12 mouse cellular contexts compared by ENCODE assay signal in the genomic region with DNA sequence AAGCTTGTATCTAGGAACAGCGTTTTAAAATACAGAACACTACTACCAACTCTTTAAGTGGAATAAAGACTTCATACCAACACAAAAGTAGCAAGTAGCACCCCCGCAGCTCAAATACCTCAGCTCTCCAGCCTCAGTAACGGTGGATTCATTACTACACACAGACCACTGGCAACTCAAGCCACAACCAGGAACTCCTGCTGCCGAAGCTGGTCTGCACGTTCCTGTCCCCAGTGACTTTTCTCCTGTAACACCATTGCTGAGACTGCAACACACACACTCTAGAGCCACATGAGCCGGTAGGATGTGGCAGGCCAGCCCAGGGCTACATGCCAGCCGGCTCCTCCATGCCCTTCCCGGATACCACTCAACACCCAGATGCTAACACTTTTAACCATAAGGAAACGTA. TPM values are rescaled to one million over a fixed set of nuclear protein-coding genes. Genes with fewer than 3 reads are reported as not detected.
DNase-seq lines count a peak whose midpoint lies in the region; ATAC-seq and TF ChIP-seq lines count a peak whose summit lies in the region.
"Had no signal": no experiment of that assay in that cellular context is flagged by ENCODE, and none has a peak within 500 bp of the region (broad histone marks: within the 10 kb centered on the region; RNA-seq: fewer than 3 reads in every experiment).

No protein-coding gene starts in this region.

- H3K27me3 ChIP-seq in embryonic facial prominence, embryonic 13.5 days = no peaks in the 10 kb centered on the region
- no peaks in the 10 kb centered on the region for H3K27me3 ChIP-seq in heart, postnatal 0 days (ENCODE audit: control insufficient read depth, insufficient read depth, low read length)

- 0 out of 2 replicates have a peak overlapping the region, but pooled peaks have one; percentile 5 for H3K4me2 ChIP-seq in embryonic facial prominence, embryonic 13.5 days
- H3K4me2 ChIP-seq in heart, postnatal 0 days (ENCODE audit: low read depth, low read length) = peak overlapping the region; percentile 29

- no peak overlapping the region for H3K9ac ChIP-seq in embryonic facial prominence, embryonic 13.5 days
- peak overlapping the region; percentile 1; the same call in 1 of the 2 replicates for H3K9ac ChIP-seq in heart, postnatal 0 days (replicated peaks; ENCODE audit: low read depth, low read length)

- no peak for ATAC-seq in embryonic facial prominence, embryonic 13.5 days (ENCODE audit: insufficient number of reproducible peaks, insufficient read depth, low FRiP score, low TSS enrichment, low read depth)
- ATAC-seq in heart, postnatal 0 days (ENCODE audit: insufficient read depth, low read depth) = peak; percentile 31; the same call in 1 of the 2 replicates
- ATAC-seq: forebrain, embryonic 14.5 days; inflammation-experienced regulatory T-cells, adult 6 months had no signal

- no peaks in the 10 kb centered on the region for H3K9me3 ChIP-seq in embryonic facial prominence, embryonic 13.5 days
- no peaks in the 10 kb centered on the region for H3K9me3 ChIP-seq in heart, postnatal 0 days (replicated peaks; ENCODE audit: control insufficient read depth, low read length)

- TF ChIP-seq EP300 in heart, postnatal 0 days (IDR thresholded peaks at IDR 0.05; ENCODE audit: low read depth) = no peak

- 61% methylated on average over 9 of the region's 9 CpGs for WGBS in embryonic facial prominence, embryonic 13.5 days
- WGBS in heart, postnatal 0 days = 23% methylated on average over 9 of the region's 9 CpGs

- TF ChIP-seq CTCF in heart, postnatal 0 days (IDR thresholded peaks at IDR 0.05; ENCODE audit: low read depth) = no peak

- peak; percentile 28 for DNase-seq in layer of hippocampus, adult 9-11 months
- no peak for DNase-seq in layer of hippocampus, postnatal 25 days (ENCODE audit: extremely low spot score in 1 of 2, low spot score in 1 of 2)
- peak; percentile 51 for DNase-seq in heart, postnatal 0 days (ENCODE audit: low spot score)
- DNase-seq in right cerebral cortex, postnatal 25 days = peak; percentile 23
- DNase-seq in kidney, postnatal 4 days = no peak
- no peak for DNase-seq in thymus, postnatal 14 days
- DNase-seq: lung, postnatal 10 days had no signal

- H3K36me3 ChIP-seq in embryonic facial prominence, embryonic 13.5 days = no peaks in the 10 kb centered on the region
- H3K36me3 ChIP-seq in heart, postnatal 0 days (replicated peaks; ENCODE audit: control insufficient read depth, insufficient read depth, low read length) = no peaks in the 10 kb centered on the region

- H3K4me3 ChIP-seq in embryonic facial prominence, embryonic 13.5 days = no peak overlapping the region
- no peak overlapping the region for H3K4me3 ChIP-seq in heart, postnatal 0 days (ENCODE audit: low read depth, low read length)

- peak overlapping the region; percentile 69; the same call in 1 of the 2 replicates for H3K27ac ChIP-seq in embryonic facial prominence, embryonic 13.5 days
- peak overlapping the region; percentile 72 for H3K27ac ChIP-seq in heart, postnatal 0 days (ENCODE audit: low read depth)

- H3K4me1 ChIP-seq in embryonic facial prominence, embryonic 13.5 days = peaks cover 23% of the 10 kb centered on the region
- H3K4me1 ChIP-seq in heart, postnatal 0 days (ENCODE audit: control insufficient read depth, insufficient read depth) = peaks cover 25% of the 10 kb centered on the region

RNA-seq across cellular contexts. Expression of a gene that starts 20.0 kb away (rescaled TPM):
- total RNA-seq in layer of hippocampus, postnatal 25 days (2021) = 100 to 1,000 TPM; 126 to 148 TPM
- 390 and 452 TPM in 2 replicates for polyA plus RNA-seq in embryonic facial prominence, embryonic 13.5 days (2015; fragmentation: Nextera tagmentation; extraction: Ambion mirVana)
- total RNA-seq in heart, postnatal 0 days (2014; rRNA removed; ENCODE audit: low replicate concordance) = 11.2 and 31.7 TPM in 2 replicates
- polyA plus RNA-seq in heart, postnatal 0 days (2015; fragmentation: Nextera tagmentation; extraction: Ambion mirVana) = 153 and 174 TPM in 2 replicates

RNA-seq across cellular contexts. Expression of a gene that starts 46.9 kb away (rescaled TPM):
- not detected for total RNA-seq in layer of hippocampus, postnatal 25 days (2021)
- not detected in 2 replicates for polyA plus RNA-seq in embryonic facial prominence, embryonic 13.5 days (2015; fragmentation: Nextera tagmentation; extraction: Ambion mirVana)
- total RNA-seq in heart, postnatal 0 days (2014; rRNA removed; ENCODE audit: low replicate concordance) = 0.31 TPM in 1 of 2 replicates, not detected in the other
- not detected in 2 replicates for polyA plus RNA-seq in heart, postnatal 0 days (2015; fragmentation: Nextera tagmentation; extraction: Ambion mirVana)
- polyA plus RNA-seq: forebrain, embryonic 14.5 days had no signal

RNA-seq across cellular contexts. Expression of a gene that starts 47.0 kb away (rescaled TPM):
- total RNA-seq in layer of hippocampus, postnatal 25 days (2021) = not detected
- not detected in 2 replicates for polyA plus RNA-seq in embryonic facial prominence, embryonic 13.5 days (2015; fragmentation: Nextera tagmentation; extraction: Ambion mirVana)
- total RNA-seq in heart, postnatal 0 days (2014; rRNA removed; ENCODE audit: low replicate concordance) = not detected in 2 replicates
- not detected in 2 replicates for polyA plus RNA-seq in heart, postnatal 0 days (2015; fragmentation: Nextera tagmentation; extraction: Ambion mirVana)
- polyA plus RNA-seq: brain, embryonic 14.5 days; cortical plate, adult 2 months; forebrain, embryonic 14.5 days; inflammation-experienced regulatory T-cells, adult 6 months had no signal

Comparison
In these comparisons a context has a peak if more than half of its experiments do, and no peak if none do; other contexts are left out.
1. DNase-seq: peak in layer of hippocampus, adult 9-11 months (single experiment), heart, postnatal 0 days (single experiment) and right cerebral cortex, postnatal 25 days (single experiment); none in layer of hippocampus, postnatal 25 days (0 of 2), kidney, postnatal 4 days (0 of 2) and thymus, postnatal 14 days (single experiment).